Mouse (Mus musculus): ENCODE measurements around the gene 1700023F06Rik. TPM values are rescaled to one million over a fixed set of nuclear protein-coding genes. Genes with fewer than 3 reads are reported as not detected.

Gene 1700023F06Rik
- total RNA-seq (2012; rRNA removed): 0.26 TPM in 1 of 2 replicates, not detected in the other

GRCm38 (mm10) chr11:103208458-103208857, at the start of gene 1700023F06Rik:
1700023F06Rik (minus strand) TSS chr11:103208558.
- in situ Hi-C loops (cut with MboI; ENCODE audit: low sequenced_read_pairs in 2 of 2, unreplicated experiment in 2 of 2): no loop called here
- TF ChIP-seq HCFC1 (IDR thresholded peaks at IDR 0.05; ENCODE audit: borderline replicate concordance, insufficient read depth, low read length): no peak
- TF ChIP-seq CHD2 (IDR thresholded peaks at IDR 0.05; ENCODE audit: low read depth, low read length): no peak
- no peak for TF ChIP-seq MAFK (IDR thresholded peaks at IDR 0.05; ENCODE audit: insufficient read depth, low read depth, low read length)
- TF ChIP-seq ZC3H11A (IDR thresholded peaks at IDR 0.05; ENCODE audit: borderline replicate concordance, low read depth, low read length): no peak
- no peak for TF ChIP-seq ZNF384 (IDR thresholded peaks at IDR 0.05; ENCODE audit: low read depth, low read length)
- no peaks in the 10 kb centered on the region for H3K9me3 ChIP-seq (ENCODE audit: control insufficient read depth, insufficient read depth, low read depth, low read length)
- DNase-seq (ENCODE audit: low read depth, low spot score): no peak
- no peak within 1 kb of the TSS for H3K27ac ChIP-seq (ENCODE audit: insufficient read depth, low read depth, low read length, poor library complexity, severe bottlenecking)
- H3K4me3 ChIP-seq (ENCODE audit: insufficient read depth in 1 of 2, low read depth in 1 of 2, low read length in 2 of 2, poor library complexity in 1 of 2, severe bottlenecking in 1 of 2): no peak within 1 kb of the TSS
- no peaks in the 10 kb centered on the region for H3K36me3 ChIP-seq (ENCODE audit: control insufficient read depth, insufficient read depth, low read length, poor library complexity, severe bottlenecking)
- no peak within 1 kb of the TSS for H3K9ac ChIP-seq (ENCODE audit: insufficient read depth, low read depth, low read length, poor library complexity, severe bottlenecking)
- H3K4me1 ChIP-seq (ENCODE audit: control insufficient read depth in 2 of 2, insufficient read depth in 2 of 2, low read length in 2 of 2, poor library complexity in 1 of 2): no peaks in the 10 kb centered on the region

DNA sequence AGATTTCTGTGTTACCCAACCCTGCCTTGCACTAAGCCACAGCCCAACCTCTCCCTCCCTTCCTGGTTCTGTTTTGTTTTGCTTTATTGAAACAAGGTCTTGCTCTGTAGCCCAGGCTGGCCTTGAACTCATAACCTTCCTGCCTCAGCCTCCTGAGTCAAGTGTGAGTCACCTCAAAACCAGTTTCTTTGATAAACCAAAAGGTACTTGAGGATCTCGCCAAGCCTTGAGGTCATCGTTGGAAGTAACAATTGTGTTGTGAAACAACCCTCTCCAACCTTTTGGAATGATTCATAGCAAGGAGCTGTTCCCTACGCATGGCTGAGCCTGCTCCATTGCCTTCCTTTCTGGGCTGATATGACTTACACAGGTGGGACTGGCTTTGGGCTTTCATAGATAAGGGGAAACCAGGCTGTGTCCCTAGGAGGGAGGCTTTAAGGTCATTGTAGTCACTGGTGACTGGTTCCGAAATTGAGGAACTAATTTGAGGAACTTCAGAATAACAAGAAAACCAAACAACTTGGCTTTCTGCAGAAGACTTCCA, 49.7 kb upstream of the 1700023F06Rik start:
- no peak overlapping the region for H3K27ac ChIP-seq (ENCODE audit: insufficient read depth, low read depth, low read length, poor library complexity, severe bottlenecking)
- H3K4me3 ChIP-seq (ENCODE audit: insufficient read depth in 1 of 2, low read depth in 1 of 2, low read length in 2 of 2, poor library complexity in 1 of 2, severe bottlenecking in 1 of 2): no peak overlapping the region
- no peak overlapping the region for H3K9ac ChIP-seq (ENCODE audit: insufficient read depth, low read depth, low read length, poor library complexity, severe bottlenecking)
- no peak for DNase-seq (ENCODE audit: low read depth, low spot score)
- no peaks in the 10 kb centered on the region for H3K9me3 ChIP-seq (ENCODE audit: control insufficient read depth, insufficient read depth, low read depth, low read length)
- in situ Hi-C loops (cut with MboI; ENCODE audit: low sequenced_read_pairs in 2 of 2, unreplicated experiment in 2 of 2): no loop called here
- TF ChIP-seq CHD2 (IDR thresholded peaks at IDR 0.05; ENCODE audit: low read depth, low read length) (no peak), ZNF384 (IDR thresholded peaks at IDR 0.05; ENCODE audit: low read depth, low read length) (no peak), MAFK (IDR thresholded peaks at IDR 0.05; ENCODE audit: insufficient read depth, low read depth, low read length) (no peak), ZC3H11A (IDR thresholded peaks at IDR 0.05; ENCODE audit: borderline replicate concordance, low read depth, low read length) (no peak), HCFC1 (IDR thresholded peaks at IDR 0.05; ENCODE audit: borderline replicate concordance, insufficient read depth, low read length) (no peak)
- H3K36me3 ChIP-seq (ENCODE audit: control insufficient read depth, insufficient read depth, low read length, poor library complexity, severe bottlenecking): no peaks in the 10 kb centered on the region
- H3K4me1 ChIP-seq (ENCODE audit: control insufficient read depth in 2 of 2, insufficient read depth in 2 of 2, low read length in 2 of 2, poor library complexity in 1 of 2): no peaks in the 10 kb centered on the region

DNA sequence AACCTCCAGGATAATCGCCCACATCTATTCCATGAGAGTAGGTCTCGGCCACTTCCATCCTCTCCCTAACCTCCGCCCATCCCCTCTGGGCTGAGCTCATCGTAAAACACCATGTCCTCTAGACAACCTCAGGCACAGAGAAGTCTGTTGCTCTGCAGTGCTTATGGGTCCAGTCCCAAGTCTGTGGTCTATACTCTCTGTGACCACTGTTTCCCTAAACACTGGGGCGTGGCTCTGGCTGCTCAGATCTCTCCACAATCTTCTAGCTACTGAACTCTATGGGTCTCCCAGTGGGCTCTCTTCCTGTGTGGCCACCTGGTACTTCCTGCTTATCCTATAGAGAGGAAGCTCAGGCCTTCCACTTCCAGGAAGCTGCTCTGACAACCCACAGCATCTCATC, 45.2 kb upstream of the 1700023F06Rik start:
- H3K9ac ChIP-seq (ENCODE audit: insufficient read depth, low read depth, low read length, poor library complexity, severe bottlenecking): no peak overlapping the region
- no peaks in the 10 kb centered on the region for H3K36me3 ChIP-seq (ENCODE audit: control insufficient read depth, insufficient read depth, low read length, poor library complexity, severe bottlenecking)
- no peak overlapping the region for H3K4me3 ChIP-seq (ENCODE audit: insufficient read depth in 1 of 2, low read depth in 1 of 2, low read length in 2 of 2, poor library complexity in 1 of 2, severe bottlenecking in 1 of 2)
- H3K27ac ChIP-seq (ENCODE audit: insufficient read depth, low read depth, low read length, poor library complexity, severe bottlenecking): no peak overlapping the region
- in situ Hi-C loops (cut with MboI; ENCODE audit: low sequenced_read_pairs in 2 of 2, unreplicated experiment in 2 of 2): no loop called here
- DNase-seq (ENCODE audit: low read depth, low spot score): no peak
- no peaks in the 10 kb centered on the region for H3K9me3 ChIP-seq (ENCODE audit: control insufficient read depth, insufficient read depth, low read depth, low read length)
- no peaks in the 10 kb centered on the region for H3K4me1 ChIP-seq (ENCODE audit: control insufficient read depth in 2 of 2, insufficient read depth in 2 of 2, low read length in 2 of 2, poor library complexity in 1 of 2)
- no peak for TF ChIP-seq HCFC1 (IDR thresholded peaks at IDR 0.05; ENCODE audit: borderline replicate concordance, insufficient read depth, low read length)
- TF ChIP-seq ZNF384 (IDR thresholded peaks at IDR 0.05; ENCODE audit: low read depth, low read length): no peak
- TF ChIP-seq MAFK (IDR thresholded peaks at IDR 0.05; ENCODE audit: insufficient read depth, low read depth, low read length): no peak
- no peak for TF ChIP-seq ZC3H11A (IDR thresholded peaks at IDR 0.05; ENCODE audit: borderline replicate concordance, low read depth, low read length)
- no peak for TF ChIP-seq CHD2 (IDR thresholded peaks at IDR 0.05; ENCODE audit: low read depth, low read length)

- H3K27ac ChIP-seq (ENCODE audit: insufficient read depth, low read depth, low read length, poor library complexity, severe bottlenecking): no peak overlapping the region
- no peak overlapping the region for H3K9ac ChIP-seq (ENCODE audit: insufficient read depth, low read depth, low read length, poor library complexity, severe bottlenecking)
- DNase-seq (ENCODE audit: low read depth, low spot score): no peak
- H3K36me3 ChIP-seq (ENCODE audit: control insufficient read depth, insufficient read depth, low read length, poor library complexity, severe bottlenecking): no peaks in the 10 kb centered on the region
- no peak overlapping the region for H3K4me3 ChIP-seq (ENCODE audit: insufficient read depth in 1 of 2, low read depth in 1 of 2, low read length in 2 of 2, poor library complexity in 1 of 2, severe bottlenecking in 1 of 2)
- H3K9me3 ChIP-seq (ENCODE audit: control insufficient read depth, insufficient read depth, low read depth, low read length): no peaks in the 10 kb centered on the region
- no peaks in the 10 kb centered on the region for H3K4me1 ChIP-seq (ENCODE audit: control insufficient read depth in 2 of 2, insufficient read depth in 2 of 2, low read length in 2 of 2, poor library complexity in 1 of 2)
- in situ Hi-C loops (cut with MboI; ENCODE audit: low sequenced_read_pairs in 2 of 2, unreplicated experiment in 2 of 2): no loop called here
- TF ChIP-seq ZNF384 (IDR thresholded peaks at IDR 0.05; ENCODE audit: low read depth, low read length) (no peak), MAFK (IDR thresholded peaks at IDR 0.05; ENCODE audit: insufficient read depth, low read depth, low read length) (no peak), ZC3H11A (IDR thresholded peaks at IDR 0.05; ENCODE audit: borderline replicate concordance, low read depth, low read length) (no peak), CHD2 (IDR thresholded peaks at IDR 0.05; ENCODE audit: low read depth, low read length) (no peak), HCFC1 (IDR thresholded peaks at IDR 0.05; ENCODE audit: borderline replicate concordance, insufficient read depth, low read length) (no peak)
These were observed 44.0 kb upstream of the 1700023F06Rik start for GRCm38 (mm10) chr11:103252380-103252779.

All from ES-E14 (cell line).